Mouse (Mus musculus) stomach, postnatal 0 days (tissue): Measurements from ENCODE around the gene Tagap1. TPM values are rescaled to one million over a fixed set of nuclear protein-coding genes. Genes with fewer than 3 reads are reported as not detected.
"Not testable (repeated sequence)": the region's sequence is repeated elsewhere in the genome, so short reads cannot be mapped to it uniquely, and the experiment has no call there.

Experiments used
- ATAC-seq: fragments of 200-750 bp; cut with Nextera tagmentation; 2 replicates; pipeline ENCODE4 v1.8.0; 2017; ENCODE audit not compliant: low FRiP score, low TSS enrichment
- DNase-seq: peaks from one replicate; pipeline ENCODE4 v3.0.0-alpha.2; 2016; ENCODE audit warnings: low spot score
- H3K27ac ChIP-seq: fragments of 300-500 bp; sonication (generic); replicated peaks from 2 replicates; pipeline ENCODE4 v1.5.1; 2014; ENCODE audit warnings: mild to moderate bottlenecking, control low read depth
- H3K27me3 ChIP-seq: fragments of 300-500 bp; sonication (generic); 2 replicates; pipeline ENCODE4 v1.6.1; 2014; ENCODE audit warnings: low read length; ENCODE audit not compliant: control insufficient read depth, insufficient read depth
- H3K36me3 ChIP-seq: fragments of 300-500 bp; sonication (generic); 2 replicates; pipeline ENCODE4 v1.6.1; 2014; ENCODE audit warnings: low read length, mixed read lengths; ENCODE audit not compliant: control insufficient read depth, insufficient read depth
- H3K4me1 ChIP-seq: fragments of 300-500 bp; sonication (generic); replicated peaks from 2 replicates; pipeline ENCODE4 v1.6.1; 2014; ENCODE audit warnings: antibody characterized with exemption; ENCODE audit not compliant: control insufficient read depth, insufficient read depth
- H3K4me2 ChIP-seq: fragments of 300-500 bp; sonication (generic); replicated peaks from 2 replicates; pipeline ENCODE4 v1.6.1; 2014; ENCODE audit warnings: low read depth, mild to moderate bottlenecking, control low read depth, moderate library complexity
- H3K4me3 ChIP-seq: fragments of 300-500 bp; sonication (generic); 2 replicates; pipeline ENCODE4 v1.5.1; 2014; ENCODE audit warnings: low read depth, low read length, control low read depth
- H3K9ac ChIP-seq: fragments of 300-500 bp; sonication (generic); 2 replicates; pipeline ENCODE4 v1.6.1; 2014; ENCODE audit warnings: mild to moderate bottlenecking, low read length, control low read depth, mixed read lengths
- H3K9me3 ChIP-seq: fragments of 300-500 bp; sonication (generic); 2 replicates; pipeline ENCODE4 v1.6.1; 2016; ENCODE audit warnings: low read length; ENCODE audit not compliant: control insufficient read depth
- CTCF ChIP-seq: IDR thresholded peaks from 2 replicates; pipeline ENCODE4 v1.5.1; 2016; ENCODE audit warnings: antibody characterized with exemption, low read depth, mild to moderate bottlenecking, moderate library complexity
- WGBS: fragments of 180-500 bp; shearing (Covaris S2); extraction: QIAGEN DNeasy Blood & Tissue Kit; methylation state at CpG from one replicate; pipeline ENCODE4 v1.1.7; 2014; 5-methylcytosine and 5-hydroxymethylcytosine counted together
- polyA plus RNA-seq: library from polyadenylated mRNA; unstranded; fragments of >200 nt; fragmentation: Nextera tagmentation; extraction: Ambion mirVana; gene quantifications from 2 replicates; pipeline ENCODE4 v1.2.1, GENCODE M21; 2015

Gene Tagap1
- polyA plus RNA-seq, 1 experiment from 2014 or later: 17.5 TPM

DNA sequence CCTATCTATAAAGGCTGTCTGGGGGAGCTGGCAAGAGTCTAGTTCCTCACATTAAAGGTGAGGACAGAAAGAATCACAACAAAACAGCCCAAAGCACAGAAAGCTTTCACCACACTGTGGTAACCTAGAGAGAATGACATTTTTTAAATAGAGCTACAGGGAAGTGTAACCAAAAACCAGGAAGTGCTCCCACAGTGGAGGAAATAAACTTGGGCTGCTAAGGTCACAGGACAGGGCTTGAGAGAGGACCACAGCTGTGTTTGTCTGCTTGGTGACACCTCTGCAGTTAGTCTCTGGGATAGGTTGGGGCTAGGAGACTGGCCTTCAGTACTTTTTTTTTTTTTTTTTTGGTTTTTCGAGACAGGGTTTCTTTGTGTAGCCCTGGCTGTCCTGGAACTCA lies 6.7 kb upstream of the Tagap1 start:
- not testable (repeated sequence) for H3K27me3 ChIP-seq, ATAC-seq, H3K4me3 ChIP-seq, H3K4me1 ChIP-seq, H3K36me3 ChIP-seq, H3K4me2 ChIP-seq, H3K9me3 ChIP-seq, H3K9ac ChIP-seq, H3K27ac ChIP-seq, DNase-seq
- no CpG with 5 or more reads among the region's 1 CpGs for WGBS

DNA sequence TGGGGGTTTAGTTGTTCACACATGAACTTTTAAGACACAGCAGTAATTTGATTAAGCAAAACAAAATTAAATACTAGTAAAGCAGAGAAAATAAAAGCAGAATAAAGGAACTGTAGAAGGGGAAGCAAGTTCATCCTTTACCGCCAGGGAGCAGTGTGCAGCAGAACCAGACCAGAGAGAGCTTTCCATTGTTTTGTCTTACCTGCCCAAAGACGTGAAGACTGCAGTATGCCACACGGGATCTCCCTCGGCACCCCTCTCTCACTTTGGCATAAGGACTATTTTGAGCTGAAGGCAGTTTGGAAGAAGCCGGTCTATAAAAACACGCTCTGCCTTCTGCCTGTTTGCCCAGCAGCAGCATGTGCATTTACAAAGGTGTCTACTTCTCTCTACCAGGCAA lies 4.4 kb upstream of the Tagap1 start:
- peak; percentile 64 for TF ChIP-seq CTCF
- H3K9me3 ChIP-seq: not testable (repeated sequence)

DNA sequence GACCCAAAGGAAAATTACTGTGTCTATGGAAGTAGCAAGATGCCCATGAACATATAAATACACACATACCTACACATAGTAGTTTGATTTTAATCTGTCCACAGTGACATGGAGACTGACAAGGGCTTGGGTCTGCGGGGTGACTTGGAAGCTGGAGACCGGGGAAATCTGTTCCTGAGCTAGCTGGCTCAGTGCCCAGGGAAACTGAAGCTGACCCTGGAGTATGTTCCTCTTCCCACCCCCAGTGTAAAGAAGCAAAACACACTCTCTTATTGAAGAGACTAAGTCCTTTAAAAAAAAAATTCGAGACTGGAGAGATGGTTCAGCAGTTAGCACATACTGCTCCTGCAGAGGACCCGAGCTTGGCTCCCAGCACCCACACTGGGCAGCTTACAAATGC lies 2.0 kb upstream of the Tagap1 start:
- not testable (repeated sequence) for H3K4me2 ChIP-seq, H3K4me3 ChIP-seq, ATAC-seq, H3K9me3 ChIP-seq, H3K9ac ChIP-seq, H3K27me3 ChIP-seq, H3K27ac ChIP-seq, H3K4me1 ChIP-seq, H3K36me3 ChIP-seq
- 41% methylated on average over 4 of the region's 4 CpGs for WGBS
- DNase-seq: peak; percentile 17

More for the DNA sequence above, 4.4 kb upstream of the Tagap1 start:
- H3K4me2 ChIP-seq, H3K27me3 ChIP-seq, H3K9ac ChIP-seq, H3K36me3 ChIP-seq, H3K4me3 ChIP-seq, H3K27ac ChIP-seq, ATAC-seq, H3K4me1 ChIP-seq: not testable (repeated sequence)
- peak; percentile 35 for DNase-seq
- 22% methylated on average over 6 of the region's 6 CpGs for WGBS

DNA sequence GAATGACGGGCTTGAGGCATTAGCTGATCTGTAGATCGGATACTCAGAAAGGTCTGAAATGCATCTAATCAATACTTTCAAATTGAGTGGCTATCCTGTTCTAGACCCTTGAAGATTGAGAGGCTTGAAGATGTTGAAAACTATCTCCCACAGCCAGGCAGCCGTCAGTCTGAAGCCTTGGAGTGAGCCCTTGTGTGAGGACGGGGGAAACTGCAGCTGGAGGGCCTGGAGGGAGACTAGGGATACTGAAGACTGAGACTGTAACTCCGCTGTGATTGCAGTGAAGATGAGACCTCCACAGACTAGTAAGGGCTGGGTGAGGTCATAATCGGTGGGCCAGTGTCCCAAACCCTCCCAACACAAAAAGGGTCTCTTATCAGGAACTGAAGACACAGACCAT lies 1.4 kb upstream of the Tagap1 start:
- not testable (repeated sequence) for H3K36me3 ChIP-seq
- WGBS: 62% methylated on average over 3 of the region's 6 CpGs

DNA sequence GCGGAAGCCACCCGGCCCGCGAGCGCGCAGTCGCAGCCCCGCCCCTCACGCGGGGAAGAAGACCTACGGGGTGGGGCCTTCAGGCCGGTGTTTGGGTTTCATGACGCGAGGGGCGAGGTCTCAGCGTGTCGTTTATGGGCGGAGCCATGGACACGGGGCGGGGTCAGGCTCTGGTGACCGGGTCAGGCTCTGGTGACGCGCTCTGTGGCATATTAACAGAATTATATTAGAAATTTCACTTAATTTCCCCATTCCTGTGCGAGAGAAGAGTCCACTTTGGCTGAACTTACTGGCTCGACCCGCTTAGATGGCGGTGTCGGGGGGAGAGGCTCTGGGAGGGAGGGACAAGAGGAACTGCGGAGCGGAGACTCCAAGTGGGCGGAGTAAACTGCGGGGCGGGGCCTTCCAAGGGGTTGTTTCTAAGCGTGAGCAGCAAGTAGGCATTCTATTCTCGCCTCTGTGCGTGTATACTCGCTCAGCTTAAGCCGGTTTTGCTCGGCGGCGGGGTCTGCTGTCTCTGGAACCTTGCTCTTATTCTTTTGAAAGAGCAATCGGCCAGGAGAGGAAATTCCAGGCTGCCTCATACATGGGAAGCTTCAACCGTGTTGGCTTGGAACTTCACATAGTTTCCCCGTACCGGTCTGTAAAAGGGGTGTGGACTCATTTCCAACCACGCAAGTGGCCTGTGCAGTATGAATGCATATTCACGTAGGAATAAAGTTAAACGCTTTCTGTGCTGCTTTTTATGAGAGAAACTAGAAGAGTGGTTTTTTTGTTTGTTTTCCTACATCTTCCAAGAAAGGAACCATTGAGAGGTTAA lies 435 bp upstream of the Tagap1 start:
- not testable (repeated sequence) for H3K27ac ChIP-seq, H3K9me3 ChIP-seq, H3K27me3 ChIP-seq, H3K36me3 ChIP-seq, H3K9ac ChIP-seq, H3K4me1 ChIP-seq
- DNase-seq (peak; percentile 20), ATAC-seq (peak; percentile 98)
- Histone ChIP-seq H3K4me2 (0 out of 2 replicates have a peak overlapping the region, but pooled peaks have one; percentile 37), H3K4me3 (peak overlapping the region; percentile 8; the same call in 1 of the 2 replicates)
- WGBS: 1% methylated on average over 14 of the region's 48 CpGs

More for the DNA sequence above, 1.4 kb upstream of the Tagap1 start:
- H3K4me3 ChIP-seq, H3K27ac ChIP-seq, H3K9me3 ChIP-seq, DNase-seq, ATAC-seq, H3K27me3 ChIP-seq, H3K4me1 ChIP-seq, H3K9ac ChIP-seq, H3K4me2 ChIP-seq: not testable (repeated sequence)

GRCm38 (mm10) chr17:6960349-6960748 lies 607 bp downstream of the Tagap1 start:
- not testable (repeated sequence) for H3K9me3 ChIP-seq, H3K36me3 ChIP-seq, ATAC-seq, H3K9ac ChIP-seq, H3K4me1 ChIP-seq, H3K27me3 ChIP-seq, H3K27ac ChIP-seq, DNase-seq
- Histone ChIP-seq H3K4me2 (peak overlapping the region; percentile 43), H3K4me3 (peak overlapping the region; percentile 48)
- WGBS: 0% methylated on average over 12 of the region's 12 CpGs

GRCm38 (mm10) chr17:6959543-6960259 lies 1.3 kb downstream of the Tagap1 start:
- not testable (repeated sequence) for H3K9ac ChIP-seq, H3K4me3 ChIP-seq, H3K4me1 ChIP-seq, H3K27me3 ChIP-seq, H3K9me3 ChIP-seq, ATAC-seq, DNase-seq, H3K36me3 ChIP-seq, H3K27ac ChIP-seq
- H3K4me2 ChIP-seq: 0 out of 2 replicates have a peak overlapping the region, but pooled peaks have one; percentile 43
- 59% methylated on average over 3 of the region's 6 CpGs for WGBS

DNA sequence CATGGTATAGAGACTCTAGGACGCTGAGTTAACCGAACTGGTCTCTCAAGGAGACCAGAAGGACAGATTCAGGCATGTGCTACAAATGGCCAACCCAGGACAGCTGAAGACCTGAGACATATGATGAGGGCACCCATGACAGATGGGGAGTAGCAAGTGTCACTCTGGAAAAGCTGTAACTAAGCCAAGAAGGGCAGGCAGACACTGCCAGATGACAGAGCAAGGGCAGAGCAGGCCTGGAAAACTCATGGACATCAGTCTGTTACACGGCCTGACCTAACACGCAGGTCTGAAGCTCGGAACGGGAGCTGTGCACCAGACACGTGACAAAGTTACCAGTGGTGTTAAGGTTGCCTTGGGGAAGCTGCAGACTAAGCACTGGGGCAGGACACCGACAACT lies 2.1 kb downstream of the Tagap1 start:
- DNase-seq, H3K4me3 ChIP-seq: not testable (repeated sequence)

More for the DNA sequence above, 2.1 kb downstream of the Tagap1 start:
- H3K4me2 ChIP-seq, H3K27ac ChIP-seq, H3K9me3 ChIP-seq, H3K36me3 ChIP-seq, H3K27me3 ChIP-seq, H3K9ac ChIP-seq, H3K4me1 ChIP-seq, ATAC-seq: not testable (repeated sequence)
- 76% methylated on average over 5 of the region's 8 CpGs for WGBS
